Mouse (Mus musculus) heart, postnatal 0 days (tissue): Measurements from ENCODE around the gene Atf1. TPM values are rescaled to one million over a fixed set of nuclear protein-coding genes. Genes with fewer than 3 reads are reported as not detected.

Experiments
- ATAC-seq: fragments of 200-750 bp; cut with Nextera tagmentation; 2 replicates; pipeline ENCODE4 v1.8.0; 2017; ENCODE audit warnings: low read depth, moderate number of reproducible peaks, moderate library complexity; ENCODE audit not compliant: insufficient read depth
- DNase-seq: peaks from one replicate; pipeline ENCODE4 v3.0.0-alpha.2; 2016; ENCODE audit warnings: low spot score
- H3K27ac ChIP-seq: fragments of 300-500 bp; sonication (generic); 2 replicates; pipeline ENCODE4 v1.5.1; 2014; ENCODE audit warnings: low read depth, mild to moderate bottlenecking
- H3K27me3 ChIP-seq: fragments of 300-500 bp; sonication (generic); 2 replicates; pipeline ENCODE4 v1.6.1; 2014; ENCODE audit warnings: low read length, mixed read lengths; ENCODE audit not compliant: control insufficient read depth, insufficient read depth
- H3K36me3 ChIP-seq: fragments of 300-500 bp; sonication (generic); replicated peaks from 2 replicates; pipeline ENCODE4 v1.6.1; 2014; ENCODE audit warnings: low read length, mixed read lengths; ENCODE audit not compliant: control insufficient read depth, insufficient read depth
- H3K4me1 ChIP-seq: fragments of 300-500 bp; sonication (generic); 2 replicates; pipeline ENCODE4 v1.6.1; 2014; ENCODE audit warnings: antibody characterized with exemption; ENCODE audit not compliant: control insufficient read depth, insufficient read depth
- H3K4me2 ChIP-seq: fragments of 300-500 bp; sonication (generic); 2 replicates; pipeline ENCODE4 v1.6.1; 2014; ENCODE audit warnings: low read depth, mild to moderate bottlenecking, low read length, moderate library complexity
- H3K4me3 ChIP-seq: fragments of 300-500 bp; sonication (generic); 2 replicates; pipeline ENCODE4 v1.5.1; 2014; ENCODE audit warnings: low read depth, low read length
- H3K9ac ChIP-seq: fragments of 300-500 bp; sonication (generic); replicated peaks from 2 replicates; pipeline ENCODE4 v1.6.1; 2014; ENCODE audit warnings: low read depth, low read length, mixed read lengths
- H3K9me3 ChIP-seq: fragments of 300-500 bp; sonication (generic); replicated peaks from 2 replicates; pipeline ENCODE4 v1.6.1; 2016; ENCODE audit warnings: low read length; ENCODE audit not compliant: control insufficient read depth
- CTCF ChIP-seq: IDR thresholded peaks from 2 replicates; pipeline ENCODE4 v1.5.1; 2016; ENCODE audit warnings: antibody characterized with exemption, control low read depth, low read depth
- EP300 ChIP-seq: IDR thresholded peaks from 2 replicates; pipeline ENCODE4 v1.6.1; 2016; ENCODE audit warnings: antibody characterized with exemption, low read depth
- WGBS: fragments of 180-500 bp; shearing (Covaris S2); extraction: QIAGEN DNeasy Blood & Tissue Kit; methylation state at CpG from one replicate; pipeline ENCODE4 v1.1.7; 2014; 5-methylcytosine and 5-hydroxymethylcytosine counted together
- polyA plus RNA-seq: library from polyadenylated mRNA; unstranded; fragments of >200 nt; fragmentation: Nextera tagmentation; extraction: Ambion mirVana; gene quantifications from 2 replicates; pipeline ENCODE4 v1.2.1, GENCODE M21; 2015
- total RNA-seq: library from RNA; depleted of rRNA; stranded (reverse); fragments of >200 nt; gene quantifications from 2 replicates; pipeline ENCODE4 v1.2.3, GENCODE M21; 2014; ENCODE audit warnings: low replicate concordance

The Atf1 gene
- total and polyA plus RNA-seq, 2 experiments from 2014 or later: 33.9 to 51.4 TPM

DNA sequence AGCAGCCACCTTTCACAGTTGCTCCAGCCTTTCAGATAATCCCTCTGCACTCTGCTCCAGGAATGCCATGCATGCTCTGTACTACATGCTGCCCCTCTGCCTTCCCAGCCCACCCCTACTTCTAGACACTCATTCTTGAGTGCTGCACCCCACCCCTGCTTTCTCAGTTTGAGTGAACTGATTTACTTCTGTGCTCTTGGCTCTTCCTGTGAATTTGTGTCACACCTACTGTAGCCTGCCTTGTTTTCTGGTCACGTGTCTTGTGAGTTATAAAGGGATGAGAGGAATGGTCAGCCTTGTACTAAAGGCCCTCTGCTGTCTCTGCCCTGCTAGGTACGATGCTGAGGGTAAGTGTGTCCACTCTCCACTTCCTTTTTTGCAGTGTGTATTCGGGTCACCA lies 25.8 kb upstream of the Atf1 start:
- H3K36me3 ChIP-seq: peaks cover 48% of the 10 kb centered on the region
- no peaks in the 10 kb centered on the region for H3K27me3 ChIP-seq
- TF ChIP-seq CTCF (no peak), EP300 (no peak)
- ATAC-seq (peak; percentile 7), DNase-seq (peak; percentile 45)
- H3K9me3 ChIP-seq: no peaks in the 10 kb centered on the region
- H3K4me2 ChIP-seq: 0 out of 2 replicates have a peak overlapping the region, but pooled peaks have one; percentile 34
- H3K4me3 ChIP-seq: no peak overlapping the region
- no peak overlapping the region for H3K9ac ChIP-seq
- peak overlapping the region; percentile 88 for H3K27ac ChIP-seq
- peaks cover 41% of the 10 kb centered on the region for H3K4me1 ChIP-seq
- 42% methylated on average over 3 of the region's 3 CpGs for WGBS

GRCm38 (mm10) chr15:100202431-100203015 lies 25.1 kb upstream of the Atf1 start:
- no peaks in the 10 kb centered on the region for H3K9me3 ChIP-seq
- TF ChIP-seq EP300: 0 out of 2 replicates have a peak, but pooled peaks have one; percentile 28
- no peak for TF ChIP-seq CTCF
- H3K27me3 ChIP-seq: no peaks in the 10 kb centered on the region
- ATAC-seq: no peak
- peak; percentile 46 for DNase-seq
- no peak overlapping the region; the same call in 1 of the 2 replicates for H3K9ac ChIP-seq
- peaks cover 48% of the 10 kb centered on the region for H3K36me3 ChIP-seq
- H3K4me3 ChIP-seq: 0 out of 2 replicates have a peak overlapping the region, but pooled peaks have one; percentile 8
- 44% methylated on average over 4 of the region's 4 CpGs for WGBS
- H3K4me1 ChIP-seq: peaks cover 41% of the 10 kb centered on the region
- H3K27ac ChIP-seq: peak overlapping the region; percentile 88
- H3K4me2 ChIP-seq: peak overlapping the region; percentile 34

DNA sequence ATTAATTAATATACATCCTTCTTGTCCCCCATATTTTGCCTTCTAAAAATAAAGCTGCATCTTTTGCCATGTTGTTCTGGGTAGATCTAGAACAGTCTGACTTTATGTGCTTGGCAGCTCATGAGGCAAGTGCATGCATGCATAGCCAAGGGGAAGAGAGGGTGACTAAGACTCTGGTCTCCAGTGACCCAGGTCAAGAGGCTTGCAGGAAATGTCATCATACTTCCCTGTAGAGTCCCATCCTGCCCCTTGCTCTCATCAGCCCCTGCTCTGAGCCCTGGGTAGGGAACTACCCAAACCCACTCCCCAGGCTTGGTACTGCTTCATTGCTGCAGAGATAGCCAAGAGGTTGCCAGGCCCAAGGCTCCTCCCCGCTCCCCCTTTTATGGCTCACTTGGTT lies 23.0 kb upstream of the Atf1 start:
- Histone ChIP-seq H3K9ac (no peak overlapping the region), H3K36me3 (peaks cover 64% of the 10 kb centered on the region), H3K27ac (no peak overlapping the region), H3K27me3 (no peaks in the 10 kb centered on the region), H3K4me2 (no peak overlapping the region), H3K4me1 (peaks cover 36% of the 10 kb centered on the region), H3K4me3 (no peak overlapping the region), H3K9me3 (no peaks in the 10 kb centered on the region)
- DNase-seq (no peak), ATAC-seq (no peak)
- 77% methylated on average over 1 of the region's 1 CpGs for WGBS
- TF ChIP-seq CTCF (no peak), EP300 (no peak)

DNA sequence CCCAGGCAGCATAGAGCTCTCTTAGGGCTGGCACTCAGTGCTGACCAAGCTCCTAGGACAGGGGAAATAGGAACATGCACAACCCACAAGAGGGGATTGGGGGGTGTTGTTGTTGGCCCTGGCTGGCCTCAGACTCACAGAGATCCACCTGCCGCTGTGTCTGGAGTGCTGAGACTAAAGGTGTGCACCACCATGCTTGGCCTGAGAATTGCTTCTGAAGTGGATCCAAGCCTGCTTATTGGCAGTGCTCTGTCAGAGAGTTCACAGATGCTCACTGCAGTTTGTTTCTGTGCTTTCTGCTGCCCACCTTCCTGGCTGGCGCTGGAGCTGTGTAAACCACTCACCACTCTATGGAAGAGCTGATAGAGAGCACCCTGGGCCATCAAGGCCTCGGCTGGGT lies 17.6 kb upstream of the Atf1 start:
- peaks cover 97% of the 10 kb centered on the region for H3K36me3 ChIP-seq
- TF ChIP-seq EP300 (no peak), CTCF (no peak)

GRCm38 (mm10) chr15:100213339-100213738 lies 14.3 kb upstream of the Atf1 start:
- Histone ChIP-seq H3K27ac (no peak overlapping the region), H3K36me3 (peaks cover 90% of the 10 kb centered on the region), H3K9ac (no peak overlapping the region), H3K4me2 (no peak overlapping the region), H3K4me1 (no peaks in the 10 kb centered on the region), H3K4me3 (no peak overlapping the region), H3K9me3 (no peaks in the 10 kb centered on the region), H3K27me3 (no peaks in the 10 kb centered on the region)
- DNase-seq: no peak
- no peak for ATAC-seq
- no peak for TF ChIP-seq EP300
- TF ChIP-seq CTCF: no peak
- 80% methylated on average over 2 of the region's 2 CpGs for WGBS

More for the DNA sequence above, 17.6 kb upstream of the Atf1 start:
- no peak for ATAC-seq
- H3K4me2 ChIP-seq: no peak overlapping the region
- no peak for DNase-seq
- 94% methylated on average over 3 of the region's 3 CpGs for WGBS
- no peaks in the 10 kb centered on the region for H3K9me3 ChIP-seq
- H3K4me1 ChIP-seq: no peaks in the 10 kb centered on the region
- H3K27me3 ChIP-seq: no peaks in the 10 kb centered on the region
- H3K27ac ChIP-seq: no peak overlapping the region
- H3K4me3 ChIP-seq: no peak overlapping the region
- no peak overlapping the region for H3K9ac ChIP-seq

DNA sequence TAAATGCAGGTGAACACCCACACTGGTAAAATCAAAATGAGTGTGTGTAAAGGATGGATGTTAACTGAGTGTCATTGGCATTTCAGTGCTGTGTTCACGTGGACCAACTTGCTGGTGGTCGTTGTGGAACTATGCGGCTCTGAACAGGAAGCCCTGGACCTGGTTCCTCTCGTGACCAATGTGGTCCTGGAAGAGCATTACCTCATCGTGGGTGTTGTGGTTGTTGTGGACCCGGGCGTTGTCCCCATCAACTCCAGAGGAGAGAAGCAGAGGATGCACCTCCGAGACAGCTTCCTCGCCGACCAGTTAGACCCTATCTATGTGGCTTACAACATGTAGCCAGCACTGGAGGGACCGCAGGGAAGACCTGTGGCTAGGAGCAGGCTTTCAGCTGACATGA lies 12.5 kb upstream of the Atf1 start:
- Histone ChIP-seq H3K27me3 (no peaks in the 10 kb centered on the region), H3K4me3 (no peak overlapping the region), H3K4me1 (no peaks in the 10 kb centered on the region), H3K9ac (no peak overlapping the region), H3K4me2 (no peak overlapping the region), H3K9me3 (no peaks in the 10 kb centered on the region), H3K27ac (no peak overlapping the region), H3K36me3 (peaks cover 75% of the 10 kb centered on the region)
- TF ChIP-seq CTCF (no peak), EP300 (no peak)
- DNase-seq: no peak
- 86% methylated on average over 11 of the region's 11 CpGs for WGBS
- ATAC-seq: no peak
